Mouse (Mus musculus) brown adipose tissue, adult 24 weeks (tissue): ENCODE data around the gene E2f4. TPM values are rescaled to one million over a fixed set of nuclear protein-coding genes. Genes with fewer than 3 reads are reported as not detected.
A peak's percentile ranks its signal among the peaks of the same experiment; 100 is the strongest.

Experiments used
- H3K27ac ChIP-seq: fragments of 200-500 bp; replicated peaks from 2 replicates; pipeline ENCODE4 v1.5.1; 2012; ENCODE audit warnings: low read depth, mild to moderate bottlenecking, low read length
- H3K4me1 ChIP-seq: fragments of 200-500 bp; 2 replicates; pipeline ENCODE4 v1.6.1; 2012; ENCODE audit warnings: low read length, mixed read lengths; ENCODE audit not compliant: control insufficient read depth, insufficient read depth, insufficient read length
- H3K4me3 ChIP-seq: fragments of 200-500 bp; 2 replicates; pipeline ENCODE4 v1.5.1; 2012; ENCODE audit warnings: low read depth, mild to moderate bottlenecking, low read length, moderate library complexity; ENCODE audit not compliant: insufficient read depth
- polyA plus RNA-seq: library from polyadenylated mRNA; stranded (reverse); fragments of >200 nt; gene quantifications from 2 replicates; pipeline ENCODE4 v1.2.4, GENCODE M21; 2012; ENCODE audit not compliant: missing spikeins, insufficient read depth, insufficient read length

The E2f4 gene
- polyA plus RNA-seq, 1 experiment = 22.5 TPM

- H3K4me3 ChIP-seq = peak overlapping the region; percentile 55
- H3K4me1 ChIP-seq = peaks cover 7% of the 10 kb centered on the region; the same call in 1 of the 2 replicates
- peak overlapping the region; percentile 80 for H3K27ac ChIP-seq
Measured at GRCm38 (mm10) chr8:105295256-105295655, 2.2 kb upstream of the E2f4 start.

GRCm38 (mm10) chr8:105295895-105296573 is 1.4 kb upstream of the E2f4 start, which contains the start of gene Exoc3l:
Exoc3l (minus strand) TSS chr8:105296101.
- H3K4me1 ChIP-seq = 0 out of 2 replicates have a peak, but pooled peaks cover 3% of the 10 kb centered on the region

GRCm38 (mm10) chr8:105298351-105299252 is 1.1 kb downstream of the E2f4 start:
- H3K4me1 ChIP-seq = 0 out of 2 replicates have a peak, but pooled peaks cover 3% of the 10 kb centered on the region
- H3K4me3 ChIP-seq = peak overlapping the region; percentile 82
- no peak overlapping the region for H3K27ac ChIP-seq

More at GRCm38 (mm10) chr8:105295895-105296573, 1.4 kb upstream of the E2f4 start, which contains the start of gene Exoc3l:
- Histone ChIP-seq H3K4me3 (peak within 1 kb of the TSS; percentile 55), H3K27ac (peak within 1 kb of the TSS; percentile 80)

- H3K4me1 ChIP-seq = peaks cover 5% of the 10 kb centered on the region; the same call in 1 of the 2 replicates
- H3K27ac ChIP-seq = no peak overlapping the region
Measured at GRCm38 (mm10) chr8:105299962-105300361, 2.5 kb downstream of the E2f4 start.

GRCm38 (mm10) chr8:105303396-105303795 is 5.9 kb downstream of the E2f4 start:
- Histone ChIP-seq H3K27ac (no peak overlapping the region), H3K4me1 (peaks cover 8% of the 10 kb centered on the region; the same call in 1 of the 2 replicates), H3K4me3 (no peak overlapping the region)

More at GRCm38 (mm10) chr8:105299962-105300361, 2.5 kb downstream of the E2f4 start:
- H3K4me3 ChIP-seq = no peak overlapping the region

- H3K4me3 ChIP-seq = no peak overlapping the region
- no peak overlapping the region for H3K27ac ChIP-seq
- peaks cover 5% of the 10 kb centered on the region; the same call in 1 of the 2 replicates for H3K4me1 ChIP-seq
Measured at GRCm38 (mm10) chr8:105303874-105304273, 6.4 kb downstream of the E2f4 start.

- H3K4me1 ChIP-seq = peaks cover 5% of the 10 kb centered on the region; the same call in 1 of the 2 replicates
- no peak overlapping the region for H3K4me3 ChIP-seq
- no peak overlapping the region for H3K27ac ChIP-seq
Measured at GRCm38 (mm10) chr8:105304325-105305210, 7.1 kb downstream of the E2f4 start.

GRCm38 (mm10) chr8:105305211-105306145 is 8.0 kb downstream of the E2f4 start, which contains the start of gene Elmo3:
Elmo3 (plus strand) TSS chr8:105305601.
- H3K4me1 ChIP-seq = peaks cover 5% of the 10 kb centered on the region; the same call in 1 of the 2 replicates

GRCm38 (mm10) chr8:105306146-105306691 is 8.8 kb downstream of the E2f4 start:
- no peak overlapping the region for H3K27ac ChIP-seq
- no peak overlapping the region for H3K4me3 ChIP-seq
- peaks cover 5% of the 10 kb centered on the region; the same call in 1 of the 2 replicates for H3K4me1 ChIP-seq

More at GRCm38 (mm10) chr8:105305211-105306145, 8.0 kb downstream of the E2f4 start, which contains the start of gene Elmo3:
- peak within 1 kb of the TSS; percentile 46 for H3K4me3 ChIP-seq
- 0 out of 2 replicates have a peak within 1 kb of the TSS, but pooled peaks have one; percentile 18 for H3K27ac ChIP-seq

GRCm38 (mm10) chr8:105307670-105308069 is 10.2 kb downstream of the E2f4 start:
- no peak overlapping the region for H3K4me3 ChIP-seq
- H3K4me1 ChIP-seq = peaks cover 5% of the 10 kb centered on the region; the same call in 1 of the 2 replicates
- no peak overlapping the region for H3K27ac ChIP-seq

- H3K27ac ChIP-seq = no peak overlapping the region
- H3K4me1 ChIP-seq = peaks cover 5% of the 10 kb centered on the region; the same call in 1 of the 2 replicates
- no peak overlapping the region for H3K4me3 ChIP-seq
Measured at GRCm38 (mm10) chr8:105308428-105308827, 11.0 kb downstream of the E2f4 start.

GRCm38 (mm10) chr8:105309142-105309847 is 11.8 kb downstream of the E2f4 start:
- Histone ChIP-seq H3K27ac (no peak overlapping the region), H3K4me3 (no peak overlapping the region), H3K4me1 (peaks cover 5% of the 10 kb centered on the region; the same call in 1 of the 2 replicates)
